Mouse (Mus musculus): ENCODE results near the gene Mettl15.

DNA sequence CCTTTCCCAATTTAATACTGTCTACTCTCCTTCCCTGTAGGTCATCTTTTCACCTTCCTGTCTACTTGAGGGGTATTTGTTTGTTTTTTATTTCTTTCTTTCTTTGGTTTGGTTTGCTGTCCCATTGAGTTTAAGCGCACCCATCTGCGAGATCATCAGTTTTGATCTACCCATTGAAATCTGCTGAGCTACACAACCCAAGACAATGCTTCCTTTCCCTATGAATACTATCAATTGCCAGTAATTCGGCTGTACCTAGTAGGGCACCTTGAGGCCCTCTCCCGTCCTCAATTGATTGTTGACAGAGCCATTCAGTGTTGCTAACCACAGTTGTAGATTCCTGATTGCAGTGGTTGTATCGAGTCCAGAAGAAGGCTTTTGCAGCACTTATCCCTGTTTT, 30.8 kb upstream of the Mettl15 start:
- TF ChIP-seq GATA1 (IDR thresholded peaks at IDR 0.05; ENCODE audit: low read length), result no peak
- TF ChIP-seq TAL1 (IDR thresholded peaks at IDR 0.05; ENCODE audit: low read length), result no peak

Data from erythroblast, embryonic 14.5 days (primary cell).